Mouse (Mus musculus): ENCODE measurements around the gene Gm37240. TPM values are rescaled to one million over a fixed set of nuclear protein-coding genes. Genes with fewer than 3 reads are reported as not detected.
"Not testable (repeated sequence)": the region's sequence is repeated elsewhere in the genome, so short reads cannot be mapped to it uniquely, and the experiment has no call there.

Gm37240 gene
- polyA plus RNA-seq, 1 experiment from 2014 or later, result 0.43 TPM

- Histone ChIP-seq H3K4me2 (ENCODE audit: low read depth, low read length, severe bottlenecking) (peak overlapping the region; percentile 12; the same call in 1 of the 2 replicates), H3K9ac (ENCODE audit: low read length) (no peak overlapping the region), H3K36me3 (ENCODE audit: control insufficient read depth, insufficient read depth, low read length) (no peaks in the 10 kb centered on the region), H3K27ac (ENCODE audit: low read depth, low read length) (no peak overlapping the region), H3K4me1 (replicated peaks; ENCODE audit: control insufficient read depth, insufficient read depth, low read length) (peaks cover 5% of the 10 kb centered on the region), H3K9me3 (ENCODE audit: control insufficient read depth, low read length) (no peaks in the 10 kb centered on the region), H3K27me3 (ENCODE audit: control insufficient read depth, insufficient read depth, low read length) (no peaks in the 10 kb centered on the region), H3K4me3 (ENCODE audit: low read depth, low read length) (no peak overlapping the region)
- DNase-seq (ENCODE audit: low spot score) (no peak), ATAC-seq (replicated peaks; ENCODE audit: low FRiP score) (no peak)
- whole genome bisulfite sequencing, result 38% methylated on average over 13 of the region's 14 CpGs
Measured at GRCm38 (mm10) chr3:84653557-84654245, 1233.6 kb downstream of the Gm37240 start.

GRCm38 (mm10) chr3:84652643-84653556 is 1234.4 kb downstream of the Gm37240 start:
- no peaks in the 10 kb centered on the region for H3K27me3 ChIP-seq (ENCODE audit: control insufficient read depth, insufficient read depth, low read length)
- no peak overlapping the region for H3K4me2 ChIP-seq (ENCODE audit: low read depth, low read length, severe bottlenecking)
- H3K4me3 ChIP-seq (ENCODE audit: low read depth, low read length), result no peak overlapping the region
- H3K36me3 ChIP-seq (ENCODE audit: control insufficient read depth, insufficient read depth, low read length), result no peaks in the 10 kb centered on the region
- ATAC-seq (replicated peaks; ENCODE audit: low FRiP score) (no peak), DNase-seq (ENCODE audit: low spot score) (no peak)
- H3K27ac ChIP-seq (ENCODE audit: low read depth, low read length), result no peak overlapping the region
- H3K9me3 ChIP-seq (ENCODE audit: control insufficient read depth, low read length), result no peaks in the 10 kb centered on the region
- no peak overlapping the region for H3K9ac ChIP-seq (ENCODE audit: low read length)
- peaks cover 5% of the 10 kb centered on the region for H3K4me1 ChIP-seq (replicated peaks; ENCODE audit: control insufficient read depth, insufficient read depth, low read length)
- 84% methylated on average over 12 of the region's 12 CpGs for WGBS

GRCm38 (mm10) chr3:84649578-84650327 is 1237.6 kb downstream of the Gm37240 start:
- H3K27ac ChIP-seq (ENCODE audit: low read depth, low read length), result no peak overlapping the region
- H3K4me1 ChIP-seq (replicated peaks; ENCODE audit: control insufficient read depth, insufficient read depth, low read length), result 0 out of 2 replicates have a peak, but pooled peaks cover 2% of the 10 kb centered on the region
- H3K36me3 ChIP-seq (ENCODE audit: control insufficient read depth, insufficient read depth, low read length), result no peaks in the 10 kb centered on the region
- no peak overlapping the region for H3K9ac ChIP-seq (ENCODE audit: low read length)
- no peak for DNase-seq (ENCODE audit: low spot score)
- ATAC-seq (replicated peaks; ENCODE audit: low FRiP score), result no peak
- H3K9me3 ChIP-seq (ENCODE audit: control insufficient read depth, low read length), result no peaks in the 10 kb centered on the region
- no peak overlapping the region for H3K4me2 ChIP-seq (ENCODE audit: low read depth, low read length, severe bottlenecking)
- no peaks in the 10 kb centered on the region for H3K27me3 ChIP-seq (ENCODE audit: control insufficient read depth, insufficient read depth, low read length)
- WGBS, result 92% methylated on average over 12 of the region's 12 CpGs
- no peak overlapping the region for H3K4me3 ChIP-seq (ENCODE audit: low read depth, low read length)

GRCm38 (mm10) chr3:84648069-84648468 is 1239.2 kb downstream of the Gm37240 start:
- not testable (repeated sequence) for H3K9me3 ChIP-seq (ENCODE audit: control insufficient read depth, low read length); H3K36me3 ChIP-seq (ENCODE audit: control insufficient read depth, insufficient read depth, low read length); H3K4me2 ChIP-seq (ENCODE audit: low read depth, low read length, severe bottlenecking); ATAC-seq (replicated peaks; ENCODE audit: low FRiP score); H3K4me3 ChIP-seq (ENCODE audit: low read depth, low read length); H3K4me1 ChIP-seq (replicated peaks; ENCODE audit: control insufficient read depth, insufficient read depth, low read length); H3K9ac ChIP-seq (ENCODE audit: low read length); H3K27ac ChIP-seq (ENCODE audit: low read depth, low read length); H3K27me3 ChIP-seq (ENCODE audit: control insufficient read depth, insufficient read depth, low read length); DNase-seq (ENCODE audit: low spot score)
- 83% methylated on average over 4 of the region's 4 CpGs for WGBS

- no peak overlapping the region for H3K4me2 ChIP-seq (ENCODE audit: low read depth, low read length, severe bottlenecking)
- no peaks in the 10 kb centered on the region for H3K9me3 ChIP-seq (ENCODE audit: control insufficient read depth, low read length)
- H3K27ac ChIP-seq (ENCODE audit: low read depth, low read length), result no peak overlapping the region
- no peaks in the 10 kb centered on the region for H3K36me3 ChIP-seq (ENCODE audit: control insufficient read depth, insufficient read depth, low read length)
- no peaks in the 10 kb centered on the region for H3K27me3 ChIP-seq (ENCODE audit: control insufficient read depth, insufficient read depth, low read length)
- ATAC-seq (replicated peaks; ENCODE audit: low FRiP score) (peak; percentile 15; the same call in 1 of the 2 replicates), DNase-seq (ENCODE audit: low spot score) (no peak)
- H3K4me1 ChIP-seq (replicated peaks; ENCODE audit: control insufficient read depth, insufficient read depth, low read length), result 0 out of 2 replicates have a peak, but pooled peaks cover 2% of the 10 kb centered on the region
- H3K9ac ChIP-seq (ENCODE audit: low read length), result no peak overlapping the region
- H3K4me3 ChIP-seq (ENCODE audit: low read depth, low read length), result no peak overlapping the region
- WGBS, result 29% methylated on average over 4 of the region's 4 CpGs
Measured at GRCm38 (mm10) chr3:84647616-84648015, 1239.7 kb downstream of the Gm37240 start.

- ATAC-seq (replicated peaks; ENCODE audit: low FRiP score) (no peak), DNase-seq (ENCODE audit: low spot score) (no peak)
- Histone ChIP-seq H3K4me3 (ENCODE audit: low read depth, low read length) (no peak overlapping the region), H3K36me3 (ENCODE audit: control insufficient read depth, insufficient read depth, low read length) (no peaks in the 10 kb centered on the region), H3K4me2 (ENCODE audit: low read depth, low read length, severe bottlenecking) (no peak overlapping the region), H3K9me3 (ENCODE audit: control insufficient read depth, low read length) (no peaks in the 10 kb centered on the region), H3K27me3 (ENCODE audit: control insufficient read depth, insufficient read depth, low read length) (no peaks in the 10 kb centered on the region), H3K9ac (ENCODE audit: low read length) (no peak overlapping the region), H3K27ac (ENCODE audit: low read depth, low read length) (no peak overlapping the region), H3K4me1 (replicated peaks; ENCODE audit: control insufficient read depth, insufficient read depth, low read length) (0 out of 2 replicates have a peak, but pooled peaks cover 2% of the 10 kb centered on the region)
- 87% methylated on average over 8 of the region's 8 CpGs for WGBS
Measured at GRCm38 (mm10) chr3:84646331-84646845, 1240.9 kb downstream of the Gm37240 start.

- no peaks in the 10 kb centered on the region for H3K27me3 ChIP-seq (ENCODE audit: control insufficient read depth, insufficient read depth, low read length)
- no peak overlapping the region for H3K4me3 ChIP-seq (ENCODE audit: low read depth, low read length)
- WGBS, result 91% methylated on average over 3 of the region's 3 CpGs
- H3K9me3 ChIP-seq (ENCODE audit: control insufficient read depth, low read length), result no peaks in the 10 kb centered on the region
- no peaks in the 10 kb centered on the region for H3K36me3 ChIP-seq (ENCODE audit: control insufficient read depth, insufficient read depth, low read length)
- H3K27ac ChIP-seq (ENCODE audit: low read depth, low read length), result no peak overlapping the region
- no peak overlapping the region for H3K4me2 ChIP-seq (ENCODE audit: low read depth, low read length, severe bottlenecking)
- no peak for DNase-seq (ENCODE audit: low spot score)
- no peak overlapping the region for H3K9ac ChIP-seq (ENCODE audit: low read length)
- ATAC-seq (replicated peaks; ENCODE audit: low FRiP score), result no peak
- H3K4me1 ChIP-seq (replicated peaks; ENCODE audit: control insufficient read depth, insufficient read depth, low read length), result 0 out of 2 replicates have a peak, but pooled peaks cover 2% of the 10 kb centered on the region
Measured at GRCm38 (mm10) chr3:84646007-84646290, 1241.4 kb downstream of the Gm37240 start.

All from forebrain, embryonic 11.5 days (tissue).